Mouse (Mus musculus): ENCODE results near the gene Frmpd3.

Frmpd3 gene

GRCm38 (mm10) chrX:140456751-140457491, 114.9 kb downstream of the Frmpd3 start:
- no peak for DNase-seq (ENCODE audit: low spot score)

GRCm38 (mm10) chrX:140457502-140457901, 115.4 kb downstream of the Frmpd3 start:
- no peak for DNase-seq (ENCODE audit: low spot score)

GRCm38 (mm10) chrX:140478231-140478630, 136.2 kb downstream of the Frmpd3 start:
- DNase-seq (ENCODE audit: low spot score) = no peak

GRCm38 (mm10) chrX:140479171-140479570, 137.1 kb downstream of the Frmpd3 start:
- DNase-seq (ENCODE audit: low spot score) = peak; percentile 15

Data from ovary, postnatal 36 days (tissue).